8 mouse cellular contexts compared by ENCODE assay signal in genomic region chr5:142812621-142812975, GRCm38 (mm10). TPM values are rescaled to one million over a fixed set of nuclear protein-coding genes. Genes with fewer than 3 reads are reported as not detected.
DNase-seq lines count a peak whose midpoint lies in the region; ATAC-seq and TF ChIP-seq lines count a peak whose summit lies in the region.

No protein-coding gene starts in this region.

- TF ChIP-seq CTCF in midbrain, postnatal 0 days (IDR thresholded peaks at IDR 0.05), result no peak
- TF ChIP-seq CTCF in thymus, adult 2 months (IDR thresholded peaks at IDR 0.05; ENCODE audit: borderline replicate concordance, control insufficient read depth, extremely low read depth, insufficient read depth, low read length, poor library complexity), result no peak

- H3K27ac ChIP-seq in heart, embryonic 16.5 days (ENCODE audit: low read length), result peak overlapping the region; percentile 100
- peak overlapping the region; percentile 100; the same call in 1 of the 2 replicates for H3K27ac ChIP-seq in embryonic facial prominence, embryonic 13.5 days
- H3K27ac ChIP-seq in intestine, embryonic 16.5 days (ENCODE audit: low read length), result peak overlapping the region; percentile 100
- H3K27ac ChIP-seq in midbrain, postnatal 0 days (ENCODE audit: low read depth, low read length), result peak overlapping the region; percentile 100
- H3K27ac ChIP-seq in thymus, adult 2 months (ENCODE audit: control insufficient read depth, insufficient read depth, low read length), result no peak overlapping the region

- ATAC-seq in heart, embryonic 16.5 days (replicated peaks; ENCODE audit: extremely low read depth, insufficient read depth, low FRiP score), result no peak
- ATAC-seq in embryonic facial prominence, embryonic 13.5 days (ENCODE audit: insufficient number of reproducible peaks, insufficient read depth, low FRiP score, low TSS enrichment, low read depth), result no peak
- no peak for ATAC-seq in intestine, embryonic 16.5 days
- ATAC-seq in midbrain, postnatal 0 days (ENCODE audit: low FRiP score), result no peak

- 27% methylated on average over 8 of the region's 8 CpGs for WGBS in heart, embryonic 16.5 days
- 5% methylated on average over 8 of the region's 8 CpGs for WGBS in embryonic facial prominence, embryonic 13.5 days
- WGBS in intestine, embryonic 16.5 days, result 14% methylated on average over 8 of the region's 8 CpGs
- 5% methylated on average over 8 of the region's 8 CpGs for WGBS in midbrain, postnatal 0 days
- 90% methylated on average over 8 of the region's 8 CpGs for WGBS in thymus, adult 2 months

- no peak for TF ChIP-seq POLR2A in thymus, adult 2 months (IDR thresholded peaks at IDR 0.05; ENCODE audit: control insufficient read depth, extremely low read depth, insufficient read depth, low read length, poor library complexity)

- peak overlapping the region; percentile 92 for H3K4me2 ChIP-seq in heart, embryonic 16.5 days (ENCODE audit: low read depth, low read length)
- H3K4me2 ChIP-seq in embryonic facial prominence, embryonic 13.5 days, result peak overlapping the region; percentile 97
- H3K4me2 ChIP-seq in intestine, embryonic 16.5 days (ENCODE audit: low read depth, low read length), result peak overlapping the region; percentile 82
- peak overlapping the region; percentile 96 for H3K4me2 ChIP-seq in midbrain, postnatal 0 days (ENCODE audit: low read depth, low read length, poor library complexity, severe bottlenecking)

- peaks cover 35% of the 10 kb centered on the region for H3K4me1 ChIP-seq in heart, embryonic 16.5 days (ENCODE audit: control insufficient read depth, insufficient read depth, low read length)
- H3K4me1 ChIP-seq in embryonic facial prominence, embryonic 13.5 days, result peaks cover 44% of the 10 kb centered on the region
- H3K4me1 ChIP-seq in intestine, embryonic 16.5 days (ENCODE audit: control insufficient read depth, insufficient read depth, low read length), result peaks cover 38% of the 10 kb centered on the region
- H3K4me1 ChIP-seq in midbrain, postnatal 0 days (ENCODE audit: insufficient read depth, low read length), result peaks cover 26% of the 10 kb centered on the region
- H3K4me1 ChIP-seq in thymus, adult 2 months (replicated peaks; ENCODE audit: control insufficient read depth, insufficient read depth, low read length), result peaks cover 18% of the 10 kb centered on the region

- H3K9me3 ChIP-seq in heart, embryonic 16.5 days (replicated peaks; ENCODE audit: control insufficient read depth, low read length), result no peaks in the 10 kb centered on the region
- H3K9me3 ChIP-seq in embryonic facial prominence, embryonic 13.5 days, result no peaks in the 10 kb centered on the region
- H3K9me3 ChIP-seq in intestine, embryonic 16.5 days (ENCODE audit: control insufficient read depth, low read length), result no peaks in the 10 kb centered on the region
- H3K9me3 ChIP-seq in midbrain, postnatal 0 days (ENCODE audit: low read length), result no peaks in the 10 kb centered on the region

- H3K27me3 ChIP-seq in heart, embryonic 16.5 days (ENCODE audit: control insufficient read depth, insufficient read depth, low read length), result no peaks in the 10 kb centered on the region
- H3K27me3 ChIP-seq in embryonic facial prominence, embryonic 13.5 days, result no peaks in the 10 kb centered on the region
- H3K27me3 ChIP-seq in intestine, embryonic 16.5 days (replicated peaks; ENCODE audit: control insufficient read depth, insufficient read depth, low read length), result no peaks in the 10 kb centered on the region
- no peaks in the 10 kb centered on the region for H3K27me3 ChIP-seq in midbrain, postnatal 0 days (ENCODE audit: insufficient read depth, low read length)
- peaks cover 26% of the 10 kb centered on the region for H3K27me3 ChIP-seq in thymus, adult 2 months (ENCODE audit: control insufficient read depth, insufficient read depth, low read length)

- peaks cover 2% of the 10 kb centered on the region; the same call in 1 of the 2 replicates for H3K36me3 ChIP-seq in heart, embryonic 16.5 days (ENCODE audit: control insufficient read depth, insufficient read depth)
- H3K36me3 ChIP-seq in embryonic facial prominence, embryonic 13.5 days, result peaks cover 62% of the 10 kb centered on the region
- no peaks in the 10 kb centered on the region for H3K36me3 ChIP-seq in intestine, embryonic 16.5 days (ENCODE audit: control insufficient read depth, insufficient read depth, low read length)
- H3K36me3 ChIP-seq in midbrain, postnatal 0 days (ENCODE audit: insufficient read depth, low read length), result 0 out of 2 replicates have a peak, but pooled peaks cover 2% of the 10 kb centered on the region
- H3K36me3 ChIP-seq in thymus, adult 2 months (ENCODE audit: control insufficient read depth, insufficient read depth, low read length), result no peaks in the 10 kb centered on the region

- no peak for DNase-seq in heart, adult 9 months (ENCODE audit: low spot score in 2 of 2)
- no peak for DNase-seq in midbrain, postnatal 0 days (ENCODE audit: low spot score)
- DNase-seq in thymus, postnatal 14 days, result no peak
- DNase-seq in thymus, adult 2 months, result no peak
- no peak for DNase-seq in gastrocnemius, adult 8-10 months (ENCODE audit: low spot score in 2 of 2)

- peak overlapping the region; percentile 79 for H3K4me3 ChIP-seq in heart, embryonic 16.5 days (ENCODE audit: low read length)
- peak overlapping the region; percentile 98 for H3K4me3 ChIP-seq in embryonic facial prominence, embryonic 13.5 days
- H3K4me3 ChIP-seq in intestine, embryonic 16.5 days (ENCODE audit: low read length), result peak overlapping the region; percentile 95
- peak overlapping the region; percentile 98 for H3K4me3 ChIP-seq in midbrain, postnatal 0 days (ENCODE audit: low read depth, low read length)
- H3K4me3 ChIP-seq in thymus, adult 2 months (ENCODE audit: control insufficient read depth, insufficient read depth, low read length), result no peak overlapping the region

- H3K9ac ChIP-seq in heart, embryonic 16.5 days (ENCODE audit: low read length), result peak overlapping the region; percentile 95
- peak overlapping the region; percentile 100 for H3K9ac ChIP-seq in embryonic facial prominence, embryonic 13.5 days
- H3K9ac ChIP-seq in intestine, embryonic 16.5 days (ENCODE audit: low read depth, low read length), result peak overlapping the region; percentile 98
- peak overlapping the region; percentile 100 for H3K9ac ChIP-seq in midbrain, postnatal 0 days (replicated peaks; ENCODE audit: low read length, poor library complexity, severe bottlenecking)

RNA-seq across cellular contexts. Expression of gene Tnrc18, which starts 4.9 kb away (rescaled TPM):
- polyA plus RNA-seq in heart, embryonic 16.5 days (2015; fragmentation: Nextera tagmentation; extraction: Ambion mirVana), result 17.6 and 18.6 TPM in 2 replicates
- polyA plus RNA-seq in embryonic facial prominence, embryonic 13.5 days (2015; fragmentation: Nextera tagmentation; extraction: Ambion mirVana), result 44.0 and 55.7 TPM in 2 replicates
- 10.5 and 13.2 TPM in 2 replicates for polyA plus RNA-seq in intestine, embryonic 16.5 days (2015; fragmentation: Nextera tagmentation; extraction: Ambion mirVana)
- total RNA-seq in midbrain, postnatal 0 days (2014; rRNA removed), result 114 and 142 TPM in 2 replicates
- 17.4 and 19.4 TPM in 2 replicates for polyA plus RNA-seq in midbrain, postnatal 0 days (2015; fragmentation: Nextera tagmentation; extraction: Ambion mirVana)
- 48.6 and 56.9 TPM in 2 replicates for polyA plus RNA-seq in thymus, adult 2 months (2012; rRNA removed)
- total RNA-seq in gastrocnemius, adult 8-10 months (2022), result 10 to 100 TPM; 26.0 to 42.3 (median 30.7) TPM
